Mouse (Mus musculus) olfactory bulb, adult 2 months (tissue): ENCODE measurements around the gene Hspa12b. TPM values are rescaled to one million over a fixed set of nuclear protein-coding genes. Genes with fewer than 3 reads are reported as not detected.

ENCODE experiments used
- H3K27ac ChIP-seq: fragments of 200-500 bp; 2 replicates; pipeline ENCODE4 v1.5.1; 2012; ENCODE audit warnings: low read depth, low read length; ENCODE audit not compliant: insufficient read depth
- H3K4me1 ChIP-seq: fragments of 200-500 bp; 2 replicates; pipeline ENCODE4 v1.6.1; 2012; ENCODE audit warnings: low read length; ENCODE audit not compliant: control insufficient read depth, insufficient read depth
- H3K4me3 ChIP-seq: fragments of 200-500 bp; 2 replicates; pipeline ENCODE4 v1.5.1; 2012; ENCODE audit warnings: mild to moderate bottlenecking, low read depth, low read length, moderate library complexity; ENCODE audit not compliant: insufficient read depth
- CTCF ChIP-seq: fragments of 200-500 bp; IDR thresholded peaks from 2 replicates; pipeline ENCODE4 v1.5.1; 2012; ENCODE audit warnings: low read depth, mild to moderate bottlenecking, low read length, moderate library complexity; ENCODE audit not compliant: insufficient read depth
- POLR2A ChIP-seq: fragments of 200-500 bp; IDR thresholded peaks from 2 replicates; pipeline ENCODE4 v1.6.1; 2012; ENCODE audit warnings: mild to moderate bottlenecking, low read depth, low read length, moderate library complexity; ENCODE audit not compliant: insufficient read depth
- WGBS: fragments of 180-500 bp; shearing (Covaris S2); methylation state at CpG from one replicate; pipeline ENCODE4 v1.1.7; 2018; 5-methylcytosine and 5-hydroxymethylcytosine counted together
- polyA plus RNA-seq: library from polyadenylated mRNA; stranded (reverse); fragments of >200 nt; gene quantifications from 2 replicates; pipeline ENCODE4 v1.2.4, GENCODE M21; 2012; ENCODE audit warnings: low replicate concordance; ENCODE audit not compliant: missing spikeins, insufficient read depth, insufficient read length

Gene Hspa12b
- polyA plus RNA-seq, 1 experiment = not detected

GRCm38 (mm10) chr2:131179990-131180587 is 53.0 kb downstream of the Hspa12b start, which contains the start of gene Cenpb:
Gene Cenpb, minus strand, starts transcription at chr2:131180067.
- peak within 1 kb of the TSS; percentile 94 for H3K27ac ChIP-seq
- peaks cover 29% of the 10 kb centered on the region for H3K4me1 ChIP-seq
- H3K4me3 ChIP-seq = peak within 1 kb of the TSS; percentile 76
- TF ChIP-seq POLR2A = peak; percentile 74
- peak; percentile 94 for TF ChIP-seq CTCF
- 9% methylated on average over 57 of the region's 57 CpGs for WGBS

GRCm38 (mm10) chr2:131186343-131186742 is 59.3 kb downstream of the Hspa12b start:
- Histone ChIP-seq H3K4me1 (peaks cover 8% of the 10 kb centered on the region), H3K4me3 (peak overlapping the region; percentile 89), H3K27ac (no peak overlapping the region)
- 3% methylated on average over 14 of the region's 14 CpGs for WGBS
- TF ChIP-seq CTCF (no peak), POLR2A (no peak)

- H3K4me1 ChIP-seq = peaks cover 8% of the 10 kb centered on the region
- TF ChIP-seq POLR2A = peak; percentile 46
- 0 out of 2 replicates have a peak, but pooled peaks have one; percentile 8 for TF ChIP-seq CTCF
- 2% methylated on average over 41 of the region's 43 CpGs for WGBS
Observed at GRCm38 (mm10) chr2:131186771-131187601, 59.9 kb downstream of the Hspa12b start, which contains the start of the genes Cdc25b and Spef1. Gene Cdc25b, plus strand, starts transcription at chr2:131186949. Gene Spef1, minus strand, starts transcription at chr2:131187282.

GRCm38 (mm10) chr2:131187602-131187922 is 60.5 kb downstream of the Hspa12b start:
- 0 out of 2 replicates have a peak overlapping the region, but pooled peaks have one; percentile 89 for H3K4me3 ChIP-seq
- 48% methylated on average over 3 of the region's 3 CpGs for WGBS
- H3K4me1 ChIP-seq = peaks cover 8% of the 10 kb centered on the region
- H3K27ac ChIP-seq = no peak overlapping the region
- no peak for TF ChIP-seq POLR2A
- TF ChIP-seq CTCF = no peak

More at GRCm38 (mm10) chr2:131186771-131187601, 59.9 kb downstream of the Hspa12b start, which contains the start of the genes Cdc25b and Spef1:
- H3K27ac ChIP-seq = no peak within 1 kb of the TSS
- H3K4me3 ChIP-seq = peak within 1 kb of the TSS; percentile 89

- WGBS = 96% methylated on average over 5 of the region's 5 CpGs
- peaks cover 8% of the 10 kb centered on the region for H3K4me1 ChIP-seq
- no peak overlapping the region for H3K4me3 ChIP-seq
- no peak for TF ChIP-seq CTCF
- TF ChIP-seq POLR2A = no peak
- H3K27ac ChIP-seq = no peak overlapping the region
Observed at GRCm38 (mm10) chr2:131188311-131188710, 61.2 kb downstream of the Hspa12b start.

- Histone ChIP-seq H3K4me3 (no peak overlapping the region), H3K27ac (no peak overlapping the region), H3K4me1 (peaks cover 8% of the 10 kb centered on the region)
- no peak for TF ChIP-seq CTCF
- no peak for TF ChIP-seq POLR2A
- 65% methylated on average over 5 of the region's 5 CpGs for WGBS
Observed at GRCm38 (mm10) chr2:131189521-131190309, 62.6 kb downstream of the Hspa12b start.

GRCm38 (mm10) chr2:131190344-131191004 is 63.4 kb downstream of the Hspa12b start:
- WGBS = 74% methylated on average over 10 of the region's 10 CpGs
- no peak for TF ChIP-seq POLR2A
- TF ChIP-seq CTCF = no peak
- Histone ChIP-seq H3K4me3 (no peak overlapping the region), H3K4me1 (peaks cover 8% of the 10 kb centered on the region), H3K27ac (no peak overlapping the region)

GRCm38 (mm10) chr2:131191005-131191390 is 63.9 kb downstream of the Hspa12b start:
- WGBS = 81% methylated on average over 7 of the region's 7 CpGs
- Histone ChIP-seq H3K4me1 (peaks cover 8% of the 10 kb centered on the region), H3K27ac (no peak overlapping the region), H3K4me3 (no peak overlapping the region)
- TF ChIP-seq POLR2A = no peak
- TF ChIP-seq CTCF = no peak

Other genes with a start within 250 kb of the Hspa12b start
- gene 4930402H24Rik, start 220.9 kb upstream of the Hspa12b start, polyA plus RNA-seq = not detected in 2 replicates
- gene Atrn, start 220.8 kb upstream of the Hspa12b start, polyA plus RNA-seq = 69.6 TPM in 1 of 2 replicates, not detected in the other
- gene Gfra4, start 84.2 kb upstream of the Hspa12b start, polyA plus RNA-seq = not detected in 2 replicates
- gene Adam33, start 63.5 kb upstream of the Hspa12b start, polyA plus RNA-seq = not detected in 2 replicates
- gene Siglec1, start 40.5 kb upstream of the Hspa12b start, polyA plus RNA-seq = not detected in 2 replicates
- gene Gm11037, start 6.2 kb downstream of the Hspa12b start, polyA plus RNA-seq = not detected in 2 replicates
- gene 1700037H04Rik, start 32.8 kb downstream of the Hspa12b start, polyA plus RNA-seq = not detected in 2 replicates
- not detected in 2 replicates for gene Cenpb, start 52.8 kb downstream of the Hspa12b start, polyA plus RNA-seq
- not detected in 2 replicates for gene Cdc25b, start 59.7 kb downstream of the Hspa12b start, polyA plus RNA-seq
- not detected in 2 replicates for gene Spef1, start 60.0 kb downstream of the Hspa12b start, polyA plus RNA-seq
- not detected in 2 replicates for gene Ap5s1, start 79.8 kb downstream of the Hspa12b start, polyA plus RNA-seq
- gene Mavs, start 106.8 kb downstream of the Hspa12b start, polyA plus RNA-seq = not detected in 2 replicates
- not detected in 2 replicates for gene Pank2, start 135.2 kb downstream of the Hspa12b start, polyA plus RNA-seq
- gene Rnf24, start 225.6 kb downstream of the Hspa12b start, polyA plus RNA-seq = not detected in 2 replicates